Mouse (Mus musculus): Measurements from ENCODE around the gene Vwa3b. TPM values are rescaled to one million over a fixed set of nuclear protein-coding genes. Genes with fewer than 3 reads are reported as not detected.

Vwa3b gene
- polyA plus RNA-seq, 1 experiment from 2014 or later: 1.3 TPM

GRCm38 (mm10) chr1:37167918-37168317 lies 141.5 kb downstream of the Vwa3b start:
- Histone ChIP-seq H3K27me3 (ENCODE audit: control insufficient read depth, insufficient read depth, low read length) (no peaks in the 10 kb centered on the region), H3K27ac (ENCODE audit: low read length) (no peak overlapping the region), H3K36me3 (ENCODE audit: control insufficient read depth, insufficient read depth, low read length) (no peaks in the 10 kb centered on the region), H3K9me3 (ENCODE audit: control insufficient read depth, low read depth, low read length) (0 out of 2 replicates have a peak, but pooled peaks cover 3% of the 10 kb centered on the region), H3K9ac (replicated peaks; ENCODE audit: low read depth, low read length) (no peak overlapping the region), H3K4me2 (replicated peaks; ENCODE audit: low read depth, low read length) (no peak overlapping the region), H3K4me3 (ENCODE audit: low read depth, low read length) (no peak overlapping the region), H3K4me1 (ENCODE audit: control insufficient read depth, insufficient read depth, low read length) (no peaks in the 10 kb centered on the region; the same call in 1 of the 2 replicates)
- ATAC-seq (ENCODE audit: insufficient number of reproducible peaks, insufficient read depth, low FRiP score, low read depth): no peak
- WGBS: 78% methylated on average over 7 of the region's 7 CpGs

GRCm38 (mm10) chr1:37177874-37178273 lies 151.5 kb downstream of the Vwa3b start:
- Histone ChIP-seq H3K4me3 (ENCODE audit: low read depth, low read length) (no peak overlapping the region), H3K27me3 (ENCODE audit: control insufficient read depth, insufficient read depth, low read length) (no peaks in the 10 kb centered on the region), H3K9ac (replicated peaks; ENCODE audit: low read depth, low read length) (no peak overlapping the region), H3K27ac (ENCODE audit: low read length) (no peak overlapping the region), H3K4me1 (ENCODE audit: control insufficient read depth, insufficient read depth, low read length) (no peaks in the 10 kb centered on the region), H3K9me3 (ENCODE audit: control insufficient read depth, low read depth, low read length) (no peaks in the 10 kb centered on the region), H3K36me3 (ENCODE audit: control insufficient read depth, insufficient read depth, low read length) (no peaks in the 10 kb centered on the region), H3K4me2 (replicated peaks; ENCODE audit: low read depth, low read length) (no peak overlapping the region)
- 88% methylated on average over 2 of the region's 2 CpGs for WGBS
- no peak for ATAC-seq (ENCODE audit: insufficient number of reproducible peaks, insufficient read depth, low FRiP score, low read depth)

DNA sequence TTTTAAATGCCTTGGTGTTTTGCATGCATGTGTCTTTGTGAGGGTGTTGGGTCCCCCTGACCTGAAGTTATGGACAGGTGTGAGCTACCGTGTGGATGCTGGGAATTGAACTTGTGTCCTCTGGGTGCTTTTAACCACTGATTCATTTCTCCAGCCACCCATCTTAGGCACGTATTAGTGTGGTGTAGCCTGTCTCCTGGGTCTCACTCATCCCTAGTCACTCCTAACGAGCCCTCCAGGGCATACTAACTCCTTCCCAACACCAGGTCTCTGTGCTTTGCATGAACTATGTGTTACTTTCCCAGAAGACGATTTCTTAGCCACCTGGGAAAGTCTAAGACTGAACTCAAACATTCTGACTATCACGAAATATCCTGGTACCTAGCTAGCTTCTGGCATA lies 153.5 kb downstream of the Vwa3b start:
- H3K4me1 ChIP-seq (ENCODE audit: control insufficient read depth, insufficient read depth, low read length): no peaks in the 10 kb centered on the region
- H3K9ac ChIP-seq (replicated peaks; ENCODE audit: low read depth, low read length): no peak overlapping the region
- H3K27ac ChIP-seq (ENCODE audit: low read length): no peak overlapping the region
- H3K9me3 ChIP-seq (ENCODE audit: control insufficient read depth, low read depth, low read length): no peaks in the 10 kb centered on the region
- H3K4me2 ChIP-seq (replicated peaks; ENCODE audit: low read depth, low read length): no peak overlapping the region
- H3K27me3 ChIP-seq (ENCODE audit: control insufficient read depth, insufficient read depth, low read length): no peaks in the 10 kb centered on the region
- 79% methylated on average over 5 of the region's 5 CpGs for WGBS
- H3K36me3 ChIP-seq (ENCODE audit: control insufficient read depth, insufficient read depth, low read length): no peaks in the 10 kb centered on the region
- H3K4me3 ChIP-seq (ENCODE audit: low read depth, low read length): no peak overlapping the region
- no peak for ATAC-seq (ENCODE audit: insufficient number of reproducible peaks, insufficient read depth, low FRiP score, low read depth)

- Histone ChIP-seq H3K4me2 (replicated peaks; ENCODE audit: low read depth, low read length) (no peak overlapping the region), H3K27me3 (ENCODE audit: control insufficient read depth, insufficient read depth, low read length) (no peaks in the 10 kb centered on the region), H3K9ac (replicated peaks; ENCODE audit: low read depth, low read length) (no peak overlapping the region), H3K36me3 (ENCODE audit: control insufficient read depth, insufficient read depth, low read length) (no peaks in the 10 kb centered on the region), H3K9me3 (ENCODE audit: control insufficient read depth, low read depth, low read length) (no peaks in the 10 kb centered on the region), H3K4me1 (ENCODE audit: control insufficient read depth, insufficient read depth, low read length) (no peaks in the 10 kb centered on the region), H3K27ac (ENCODE audit: low read length) (no peak overlapping the region), H3K4me3 (ENCODE audit: low read depth, low read length) (no peak overlapping the region)
- WGBS: 81% methylated on average over 6 of the region's 6 CpGs
- no peak for ATAC-seq (ENCODE audit: insufficient number of reproducible peaks, insufficient read depth, low FRiP score, low read depth)
Observed at GRCm38 (mm10) chr1:37187050-37187449, 160.7 kb downstream of the Vwa3b start.

DNA sequence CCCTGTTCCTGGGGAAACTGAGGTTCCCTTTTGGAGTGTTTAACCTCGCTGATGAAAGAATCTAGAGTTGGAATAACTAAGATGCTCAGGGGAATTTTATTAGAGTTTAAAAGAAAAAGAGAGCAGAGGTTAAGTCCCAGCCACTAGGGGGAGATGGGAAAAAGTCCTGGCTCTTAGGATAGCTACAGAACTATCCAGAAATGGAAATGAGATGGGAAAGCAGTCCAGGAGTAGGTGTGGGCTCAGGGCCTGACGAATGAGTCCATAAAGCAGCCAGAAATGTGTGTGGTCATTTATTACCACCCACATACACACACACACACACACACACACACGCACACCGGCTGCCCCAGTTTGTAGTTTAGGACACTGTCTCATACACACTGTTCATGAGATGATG lies 168.2 kb downstream of the Vwa3b start:
- Histone ChIP-seq H3K27me3 (ENCODE audit: control insufficient read depth, insufficient read depth, low read length) (no peaks in the 10 kb centered on the region), H3K4me3 (ENCODE audit: low read depth, low read length) (no peak overlapping the region), H3K9ac (replicated peaks; ENCODE audit: low read depth, low read length) (no peak overlapping the region), H3K36me3 (ENCODE audit: control insufficient read depth, insufficient read depth, low read length) (no peaks in the 10 kb centered on the region), H3K9me3 (ENCODE audit: control insufficient read depth, low read depth, low read length) (no peaks in the 10 kb centered on the region), H3K4me2 (replicated peaks; ENCODE audit: low read depth, low read length) (no peak overlapping the region), H3K27ac (ENCODE audit: low read length) (no peak overlapping the region), H3K4me1 (ENCODE audit: control insufficient read depth, insufficient read depth, low read length) (no peaks in the 10 kb centered on the region)
- ATAC-seq (ENCODE audit: insufficient number of reproducible peaks, insufficient read depth, low FRiP score, low read depth): no peak
- WGBS: 52% methylated on average over 4 of the region's 4 CpGs

GRCm38 (mm10) chr1:37201406-37201805 lies 175.0 kb downstream of the Vwa3b start:
- WGBS: 79% methylated on average over 4 of the region's 4 CpGs
- H3K27me3 ChIP-seq (ENCODE audit: control insufficient read depth, insufficient read depth, low read length): no peaks in the 10 kb centered on the region
- H3K36me3 ChIP-seq (ENCODE audit: control insufficient read depth, insufficient read depth, low read length): no peaks in the 10 kb centered on the region
- no peak overlapping the region for H3K9ac ChIP-seq (replicated peaks; ENCODE audit: low read depth, low read length)
- no peaks in the 10 kb centered on the region for H3K9me3 ChIP-seq (ENCODE audit: control insufficient read depth, low read depth, low read length)
- H3K4me3 ChIP-seq (ENCODE audit: low read depth, low read length): no peak overlapping the region
- ATAC-seq (ENCODE audit: insufficient number of reproducible peaks, insufficient read depth, low FRiP score, low read depth): no peak
- no peaks in the 10 kb centered on the region for H3K4me1 ChIP-seq (ENCODE audit: control insufficient read depth, insufficient read depth, low read length)
- no peak overlapping the region for H3K4me2 ChIP-seq (replicated peaks; ENCODE audit: low read depth, low read length)
- H3K27ac ChIP-seq (ENCODE audit: low read length): no peak overlapping the region

- Histone ChIP-seq H3K4me2 (replicated peaks; ENCODE audit: low read depth, low read length) (no peak overlapping the region), H3K27me3 (ENCODE audit: control insufficient read depth, insufficient read depth, low read length) (no peaks in the 10 kb centered on the region), H3K36me3 (ENCODE audit: control insufficient read depth, insufficient read depth, low read length) (no peaks in the 10 kb centered on the region), H3K27ac (ENCODE audit: low read length) (no peak overlapping the region), H3K4me3 (ENCODE audit: low read depth, low read length) (no peak overlapping the region), H3K9me3 (ENCODE audit: control insufficient read depth, low read depth, low read length) (no peaks in the 10 kb centered on the region), H3K4me1 (ENCODE audit: control insufficient read depth, insufficient read depth, low read length) (no peaks in the 10 kb centered on the region), H3K9ac (replicated peaks; ENCODE audit: low read depth, low read length) (no peak overlapping the region)
- ATAC-seq (ENCODE audit: insufficient number of reproducible peaks, insufficient read depth, low FRiP score, low read depth): no peak
- 48% methylated on average over 8 of the region's 8 CpGs for WGBS
Observed at GRCm38 (mm10) chr1:37207743-37208142, 181.3 kb downstream of the Vwa3b start.

- Histone ChIP-seq H3K9ac (replicated peaks; ENCODE audit: low read depth, low read length) (no peak overlapping the region), H3K4me2 (replicated peaks; ENCODE audit: low read depth, low read length) (no peak overlapping the region), H3K27ac (ENCODE audit: low read length) (no peak overlapping the region), H3K4me1 (ENCODE audit: control insufficient read depth, insufficient read depth, low read length) (no peaks in the 10 kb centered on the region), H3K27me3 (ENCODE audit: control insufficient read depth, insufficient read depth, low read length) (no peaks in the 10 kb centered on the region), H3K9me3 (ENCODE audit: control insufficient read depth, low read depth, low read length) (no peaks in the 10 kb centered on the region), H3K36me3 (ENCODE audit: control insufficient read depth, insufficient read depth, low read length) (no peaks in the 10 kb centered on the region), H3K4me3 (ENCODE audit: low read depth, low read length) (no peak overlapping the region)
- 91% methylated on average over 9 of the region's 9 CpGs for WGBS
- ATAC-seq (ENCODE audit: insufficient number of reproducible peaks, insufficient read depth, low FRiP score, low read depth): no peak
Observed at GRCm38 (mm10) chr1:37212375-37212774, 186.0 kb downstream of the Vwa3b start.

- H3K27me3 ChIP-seq (ENCODE audit: control insufficient read depth, insufficient read depth, low read length): no peaks in the 10 kb centered on the region
- H3K27ac ChIP-seq (ENCODE audit: low read length): no peak within 1 kb of the TSS
- H3K9ac ChIP-seq (replicated peaks; ENCODE audit: low read depth, low read length): no peak within 1 kb of the TSS
- no peak within 1 kb of the TSS for H3K4me3 ChIP-seq (ENCODE audit: low read depth, low read length)
- ATAC-seq (ENCODE audit: insufficient number of reproducible peaks, insufficient read depth, low FRiP score, low read depth): no peak
- H3K36me3 ChIP-seq (ENCODE audit: control insufficient read depth, insufficient read depth, low read length): no peaks in the 10 kb centered on the region
- H3K4me1 ChIP-seq (ENCODE audit: control insufficient read depth, insufficient read depth, low read length): no peaks in the 10 kb centered on the region
- H3K4me2 ChIP-seq (replicated peaks; ENCODE audit: low read depth, low read length): no peak within 1 kb of the TSS
- WGBS: 35% methylated on average over 1 of the region's 1 CpGs
- no peaks in the 10 kb centered on the region for H3K9me3 ChIP-seq (ENCODE audit: control insufficient read depth, low read depth, low read length)
Observed at GRCm38 (mm10) chr1:37214144-37214543, 187.7 kb downstream of the Vwa3b start, which contains the start of gene Cnga3. Gene Cnga3 (plus strand): TSS chr1:37214434.
